Mouse (Mus musculus) intestine, embryonic 16.5 days (tissue): Measurements from ENCODE around the gene Dcst1. TPM values are rescaled to one million over a fixed set of nuclear protein-coding genes. Genes with fewer than 3 reads are reported as not detected.
A peak's percentile ranks its signal among the peaks of the same experiment; 100 is the strongest.

Source experiments
- ATAC-seq: fragments of 200-750 bp; cut with Nextera tagmentation; 2 replicates; pipeline ENCODE4 v1.8.0; 2017; ENCODE audit warnings: moderate TSS enrichment, moderate library complexity
- H3K27ac ChIP-seq: fragments of 300-500 bp; sonication (generic); 2 replicates; pipeline ENCODE4 v1.5.1; 2014; ENCODE audit warnings: mild to moderate bottlenecking, low read length
- H3K27me3 ChIP-seq: fragments of 300-500 bp; sonication (generic); replicated peaks from 2 replicates; pipeline ENCODE4 v1.6.1; 2014; ENCODE audit warnings: low read length, control low read depth, mixed read lengths; ENCODE audit not compliant: control insufficient read depth, insufficient read depth
- H3K36me3 ChIP-seq: fragments of 300-500 bp; sonication (generic); 2 replicates; pipeline ENCODE4 v1.6.1; 2014; ENCODE audit warnings: low read length, control low read depth; ENCODE audit not compliant: control insufficient read depth, insufficient read depth
- H3K4me1 ChIP-seq: fragments of 300-500 bp; sonication (generic); 2 replicates; pipeline ENCODE4 v1.6.1; 2014; ENCODE audit warnings: low read length, control low read depth, mixed read lengths; ENCODE audit not compliant: control insufficient read depth, insufficient read depth
- H3K4me2 ChIP-seq: fragments of 300-500 bp; sonication (generic); 2 replicates; pipeline ENCODE4 v1.6.1; 2014; ENCODE audit warnings: low read depth, low read length, control low read depth
- H3K4me3 ChIP-seq: fragments of 300-500 bp; sonication (generic); 2 replicates; pipeline ENCODE4 v1.5.1; 2014; ENCODE audit warnings: mild to moderate bottlenecking, low read length
- H3K9ac ChIP-seq: fragments of 300-500 bp; sonication (generic); 2 replicates; pipeline ENCODE4 v1.6.1; 2014; ENCODE audit warnings: low read depth, low read length
- H3K9me3 ChIP-seq: fragments of 300-500 bp; sonication (generic); 2 replicates; pipeline ENCODE4 v1.6.1; 2016; ENCODE audit warnings: low read length, control low read depth; ENCODE audit not compliant: control insufficient read depth
- WGBS: fragments of 180-500 bp; shearing (Covaris S2); extraction: QIAGEN DNeasy Blood & Tissue Kit; methylation state at CpG from one replicate; pipeline ENCODE4 v1.1.7; 2014; 5-methylcytosine and 5-hydroxymethylcytosine counted together
- polyA plus RNA-seq: library from polyadenylated mRNA; unstranded; fragments of >200 nt; fragmentation: Nextera tagmentation; extraction: Ambion mirVana; gene quantifications from 2 replicates; pipeline ENCODE4 v1.2.1, GENCODE M21; 2015

Dcst1 gene
- polyA plus RNA-seq, 1 experiment from 2014 or later, result 3.5 TPM

- no peaks in the 10 kb centered on the region for H3K27me3 ChIP-seq
- peak overlapping the region; percentile 99 for H3K4me2 ChIP-seq
- peak overlapping the region; percentile 78 for H3K9ac ChIP-seq
- H3K27ac ChIP-seq, result peak overlapping the region; percentile 97
- no peak for ATAC-seq
- H3K9me3 ChIP-seq, result no peaks in the 10 kb centered on the region
- WGBS, result under 1% methylated on average over 40 of the region's 44 CpGs
- H3K4me3 ChIP-seq, result peak overlapping the region; percentile 77
- H3K36me3 ChIP-seq, result no peaks in the 10 kb centered on the region
- peaks cover 22% of the 10 kb centered on the region for H3K4me1 ChIP-seq
These were observed 31.0 kb upstream of the Dcst1 start for GRCm38 (mm10) chr3:89395806-89396653.

- no peak for ATAC-seq
- no peaks in the 10 kb centered on the region for H3K36me3 ChIP-seq
- peak overlapping the region; percentile 77 for H3K4me3 ChIP-seq
- no peaks in the 10 kb centered on the region for H3K9me3 ChIP-seq
- peak overlapping the region; percentile 99 for H3K4me2 ChIP-seq
- WGBS, result 3% methylated on average over 10 of the region's 10 CpGs
- H3K27ac ChIP-seq, result peak overlapping the region; percentile 97
- H3K9ac ChIP-seq, result peak overlapping the region; percentile 78
- H3K27me3 ChIP-seq, result no peaks in the 10 kb centered on the region
- H3K4me1 ChIP-seq, result peaks cover 29% of the 10 kb centered on the region
These were observed 30.4 kb upstream of the Dcst1 start for GRCm38 (mm10) chr3:89395419-89395805.

GRCm38 (mm10) chr3:89394894-89395256, 29.8 kb upstream of the Dcst1 start:
- under 1% methylated on average over 12 of the region's 12 CpGs for WGBS
- peak overlapping the region; percentile 99 for H3K4me2 ChIP-seq

GRCm38 (mm10) chr3:89394006-89394893, 29.2 kb upstream of the Dcst1 start, which contains the start of gene Zbtb7b:
Gene Zbtb7b (minus strand): TSS chr3:89394776.
- under 1% methylated on average over 40 of the region's 42 CpGs for WGBS
- ATAC-seq, result peak; percentile 68
- peaks cover 40% of the 10 kb centered on the region for H3K4me1 ChIP-seq
- peak within 1 kb of the TSS; percentile 99 for H3K4me2 ChIP-seq
- peak within 1 kb of the TSS; percentile 97 for H3K27ac ChIP-seq
- no peaks in the 10 kb centered on the region for H3K27me3 ChIP-seq
- H3K9ac ChIP-seq, result peak within 1 kb of the TSS; percentile 85
- no peaks in the 10 kb centered on the region for H3K36me3 ChIP-seq
- H3K9me3 ChIP-seq, result no peaks in the 10 kb centered on the region
- H3K4me3 ChIP-seq, result peak within 1 kb of the TSS; percentile 77

More at GRCm38 (mm10) chr3:89394894-89395256, 29.8 kb upstream of the Dcst1 start:
- H3K27ac ChIP-seq, result peak overlapping the region; percentile 97
- H3K9ac ChIP-seq, result peak overlapping the region; percentile 85
- H3K4me1 ChIP-seq, result peaks cover 34% of the 10 kb centered on the region
- no peaks in the 10 kb centered on the region for H3K27me3 ChIP-seq
- no peaks in the 10 kb centered on the region for H3K9me3 ChIP-seq
- peak overlapping the region; percentile 77 for H3K4me3 ChIP-seq
- ATAC-seq, result peak; percentile 41
- no peaks in the 10 kb centered on the region for H3K36me3 ChIP-seq

GRCm38 (mm10) chr3:89393605-89394004, 28.6 kb upstream of the Dcst1 start:
- Histone ChIP-seq H3K4me2 (peak overlapping the region; percentile 99), H3K9me3 (no peaks in the 10 kb centered on the region), H3K36me3 (no peaks in the 10 kb centered on the region), H3K27me3 (no peaks in the 10 kb centered on the region), H3K27ac (peak overlapping the region; percentile 97), H3K4me3 (peak overlapping the region; percentile 77), H3K4me1 (peaks cover 45% of the 10 kb centered on the region), H3K9ac (peak overlapping the region; percentile 85)
- 0% methylated on average over 15 of the region's 15 CpGs for WGBS
- ATAC-seq, result peak; percentile 87

GRCm38 (mm10) chr3:89392871-89393311, 27.8 kb upstream of the Dcst1 start:
- peak overlapping the region; percentile 94 for H3K4me2 ChIP-seq
- no peaks in the 10 kb centered on the region for H3K9me3 ChIP-seq
- under 1% methylated on average over 21 of the region's 24 CpGs for WGBS
- peak overlapping the region; percentile 77 for H3K4me3 ChIP-seq
- peak overlapping the region; percentile 99 for H3K27ac ChIP-seq
- H3K9ac ChIP-seq, result peak overlapping the region; percentile 85
- no peaks in the 10 kb centered on the region for H3K36me3 ChIP-seq
- H3K4me1 ChIP-seq, result peaks cover 45% of the 10 kb centered on the region
- H3K27me3 ChIP-seq, result no peaks in the 10 kb centered on the region
- ATAC-seq, result no peak

GRCm38 (mm10) chr3:89391663-89392511, 26.8 kb upstream of the Dcst1 start:
- WGBS, result under 1% methylated on average over 56 of the region's 56 CpGs
- H3K9me3 ChIP-seq, result no peaks in the 10 kb centered on the region
- no peak for ATAC-seq
- no peaks in the 10 kb centered on the region for H3K36me3 ChIP-seq
- peaks cover 49% of the 10 kb centered on the region for H3K4me1 ChIP-seq
- H3K4me3 ChIP-seq, result peak overlapping the region; percentile 77
- H3K9ac ChIP-seq, result peak overlapping the region; percentile 85
- H3K27ac ChIP-seq, result peak overlapping the region; percentile 99
- H3K27me3 ChIP-seq, result no peaks in the 10 kb centered on the region
- H3K4me2 ChIP-seq, result peak overlapping the region; percentile 94

- ATAC-seq, result no peak
- peaks cover 52% of the 10 kb centered on the region for H3K4me1 ChIP-seq
- peak overlapping the region; percentile 99 for H3K27ac ChIP-seq
- H3K4me3 ChIP-seq, result peak overlapping the region; percentile 77
- no peaks in the 10 kb centered on the region for H3K36me3 ChIP-seq
- H3K27me3 ChIP-seq, result no peaks in the 10 kb centered on the region
- H3K9me3 ChIP-seq, result no peaks in the 10 kb centered on the region
- H3K4me2 ChIP-seq, result peak overlapping the region; percentile 94
- peak overlapping the region; percentile 85 for H3K9ac ChIP-seq
- WGBS, result 12% methylated on average over 19 of the region's 19 CpGs
These were observed 25.9 kb upstream of the Dcst1 start for GRCm38 (mm10) chr3:89390699-89391662.
